Mouse (Mus musculus) embryonic fibroblast, embryonic 13.5 days (primary cell): ENCODE data around the gene Akap11.

ENCODE experiments used
- CTCF ChIP-seq: IDR thresholded peaks from 2 replicates; pipeline ENCODE4 v1.5.1; 2011; ENCODE audit warnings: mild to moderate bottlenecking, control low read depth, low read length, moderate library complexity, borderline replicate concordance; ENCODE audit not compliant: insufficient read depth
- POLR2A ChIP-seq: IDR thresholded peaks from 2 replicates; pipeline ENCODE4 v1.6.1; 2011; ENCODE audit warnings: low read depth, mild to moderate bottlenecking, control low read depth, low read length, moderate library complexity

- TF ChIP-seq CTCF (no peak), POLR2A (no peak)
These were observed 77.5 kb downstream of the Akap11 start for GRCm38 (mm10) chr14:78459121-78459520.
